Mouse (Mus musculus): ENCODE measurements around the gene Ubtd2. TPM values are rescaled to one million over a fixed set of nuclear protein-coding genes. Genes with fewer than 3 reads are reported as not detected.

Ubtd2 gene
- total RNA-seq, 2 experiments from 2014 or later: 56.9 to 57.4 TPM

- no peak for DNase-seq (ENCODE audit: low spot score in 2 of 2)
These were observed 855 bp upstream of the Ubtd2 start for GRCm38 (mm10) chr11:32454231-32454799.

GRCm38 (mm10) chr11:32455507-32456141, 454 bp downstream of the Ubtd2 start:
- intact Hi-C loops (cut with DNase I): loop anchor here (5.0 kb wide), 2 partner anchors 47 to 62 kb away; no protein-coding TSS in a partner anchor
- DNase-seq (ENCODE audit: low spot score in 2 of 2): peak; percentile 29 to 30

More at GRCm38 (mm10) chr11:32454231-32454799, 855 bp upstream of the Ubtd2 start:
- intact Hi-C loops (cut with DNase I): loop anchor here (5.0 kb wide), 2 partner anchors 78 to 107 kb away; partner anchors contain the start of genes Efcab9, Sh3pxd2b and Stk10

DNA sequence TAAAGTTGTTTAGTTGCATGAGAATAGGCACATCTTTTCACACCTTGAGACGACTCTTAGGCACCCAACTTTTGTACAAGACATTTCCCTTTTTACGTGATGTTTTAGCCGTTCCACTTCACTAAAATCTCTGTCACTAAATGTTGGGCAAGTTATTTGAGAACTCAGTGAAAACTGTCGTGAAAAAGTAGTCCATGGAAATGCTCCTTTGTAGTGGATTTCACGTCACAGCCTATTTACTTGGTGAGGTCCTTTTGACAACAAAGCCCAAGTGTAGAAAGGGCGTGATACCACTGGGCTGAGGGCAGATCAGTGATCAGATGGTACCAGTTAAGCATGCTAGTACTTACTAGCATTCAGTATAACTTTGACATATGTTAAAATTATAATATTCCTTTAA, 1.2 kb downstream of the Ubtd2 start:
- DNase-seq (ENCODE audit: low spot score in 2 of 2): no peak
- intact Hi-C loops (cut with DNase I): loop anchor here (5.0 kb wide), 2 partner anchors 46 to 61 kb away; no protein-coding TSS in a partner anchor

- no peak for DNase-seq (ENCODE audit: low spot score in 2 of 2)
- intact Hi-C loops (cut with DNase I): no loop called here
These were observed 9.1 kb downstream of the Ubtd2 start for GRCm38 (mm10) chr11:32464282-32464681.

DNA sequence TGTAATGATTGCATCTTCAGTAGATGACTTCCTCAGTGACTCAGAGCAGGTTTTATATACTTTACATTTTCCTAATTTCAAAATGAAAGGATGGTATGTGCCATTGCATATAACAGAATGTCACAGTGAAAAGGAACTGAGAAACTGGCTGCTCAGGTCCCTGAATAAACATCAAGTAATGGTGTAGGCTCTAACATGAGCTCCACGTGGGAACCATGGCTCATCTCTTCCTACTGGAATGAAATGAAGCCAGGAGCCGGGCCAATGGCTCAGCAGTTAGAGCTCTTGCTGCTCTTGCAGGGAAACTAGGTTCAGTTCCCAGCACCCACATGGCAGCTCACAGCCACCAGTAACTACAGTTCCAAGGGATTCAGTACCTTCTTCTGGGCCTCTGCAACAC, 16.8 kb downstream of the Ubtd2 start:
- DNase-seq (ENCODE audit: low spot score in 2 of 2): no peak
- intact Hi-C loops (cut with DNase I): no loop called here

DNA sequence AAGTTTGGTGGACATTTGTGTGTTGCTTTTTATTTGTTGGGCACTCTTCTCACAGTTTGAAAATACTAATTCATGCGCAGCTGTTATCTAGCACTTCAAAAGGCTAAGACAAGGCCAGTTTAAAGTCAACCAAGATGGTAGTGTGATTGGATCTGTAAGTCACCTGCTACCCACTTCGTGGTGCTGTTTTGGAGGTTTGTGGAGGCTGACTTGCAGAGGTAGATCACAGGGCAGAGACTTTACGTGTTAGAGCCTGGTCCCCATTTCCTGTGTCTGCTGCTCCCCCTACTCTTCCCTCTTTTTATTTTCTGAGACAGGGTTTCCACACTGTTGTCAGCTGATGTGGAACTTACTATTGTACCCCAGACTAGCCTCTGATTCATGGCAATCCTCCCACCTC, 19.6 kb downstream of the Ubtd2 start:
- DNase-seq (ENCODE audit: low spot score in 2 of 2): no peak
- intact Hi-C loops (cut with DNase I): no loop called here

- intact Hi-C loops (cut with DNase I): no loop called here
- DNase-seq (ENCODE audit: low spot score in 2 of 2): no peak
These were observed 20.5 kb downstream of the Ubtd2 start for GRCm38 (mm10) chr11:32475487-32476236.

- intact Hi-C loops (cut with DNase I): no loop called here
- no peak for DNase-seq (ENCODE audit: low spot score in 2 of 2)
These were observed 26.4 kb downstream of the Ubtd2 start for GRCm38 (mm10) chr11:32481525-32481924.

DNA sequence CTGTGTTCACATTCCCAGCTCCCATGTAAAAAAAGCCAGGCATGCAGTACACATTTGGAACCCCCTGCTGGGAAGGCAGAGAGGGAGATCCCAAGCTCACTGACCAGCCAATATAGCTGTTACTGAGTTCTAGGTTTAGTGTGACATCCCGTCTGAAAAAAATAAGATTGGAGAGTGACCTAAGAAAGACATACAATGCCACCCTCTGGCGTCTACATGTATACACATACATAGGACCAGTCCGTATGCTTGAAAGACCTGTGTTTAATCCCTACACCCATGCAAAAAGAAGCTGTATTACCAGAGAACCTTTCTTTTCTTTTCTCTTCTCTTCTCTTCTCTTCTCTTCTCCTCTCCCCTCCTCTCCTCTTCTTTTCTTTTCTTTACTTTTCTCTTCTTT, 30.1 kb downstream of the Ubtd2 start:
- intact Hi-C loops (cut with DNase I): no loop called here
- no peak for DNase-seq (ENCODE audit: low spot score in 2 of 2)

DNA sequence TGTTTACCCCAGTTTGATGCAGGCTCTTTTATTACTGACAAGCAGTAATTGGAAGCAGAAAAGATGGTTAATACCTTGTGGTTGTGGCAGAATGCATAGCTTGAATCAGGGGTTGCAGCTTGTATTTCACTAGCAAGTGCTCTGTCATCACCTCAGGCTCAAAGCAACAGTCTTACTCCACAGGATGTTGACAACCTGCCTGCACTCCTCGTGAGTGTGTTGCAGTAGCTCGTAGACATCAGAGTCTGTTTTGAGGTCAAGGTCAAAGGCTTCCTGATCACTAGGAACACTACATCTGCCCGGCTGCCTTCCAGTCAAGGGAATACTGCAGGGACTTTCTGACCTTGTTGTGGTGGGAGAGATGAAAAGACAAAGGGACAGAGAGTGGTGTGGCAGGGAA, 31.5 kb downstream of the Ubtd2 start:
- DNase-seq (ENCODE audit: low spot score in 2 of 2): no peak
- intact Hi-C loops (cut with DNase I): no loop called here

DNA sequence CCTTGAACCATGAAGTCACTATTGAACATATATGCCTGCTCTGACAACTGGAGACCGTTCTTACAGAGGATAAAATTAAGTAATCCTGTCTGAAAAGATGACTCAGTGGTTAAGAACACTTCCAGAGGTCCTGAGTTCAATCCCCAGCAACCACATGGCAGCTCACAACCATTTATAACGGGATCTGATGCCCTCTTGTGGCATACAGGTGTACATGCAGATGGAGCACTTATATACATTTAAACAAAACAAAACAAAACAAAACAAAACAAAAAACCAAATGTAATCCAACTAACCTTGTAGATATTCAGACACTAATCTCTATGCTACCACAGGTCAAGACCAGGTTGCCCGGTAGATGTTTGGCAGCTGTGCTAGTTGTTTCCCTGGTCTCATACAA, 32.3 kb downstream of the Ubtd2 start:
- DNase-seq (ENCODE audit: low spot score in 2 of 2): no peak

DNA sequence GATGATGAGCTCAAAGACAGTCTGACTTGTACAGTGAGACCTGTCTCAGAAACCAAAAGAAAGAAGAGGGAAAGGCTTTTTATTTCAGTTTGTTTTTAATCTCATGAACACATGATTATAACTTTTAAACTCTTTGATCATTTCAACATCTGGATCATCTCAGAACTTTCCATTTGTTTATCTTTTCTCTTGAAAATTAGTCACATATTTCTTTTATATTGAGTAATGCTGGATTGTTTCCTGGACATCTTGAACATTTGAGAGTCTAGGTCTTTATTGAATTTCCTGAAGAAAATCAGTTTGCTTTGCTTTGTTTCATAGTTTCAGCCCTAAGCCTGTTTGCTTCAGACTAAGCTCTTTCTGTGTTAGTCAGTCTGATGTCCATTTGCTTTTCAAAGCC, 33.2 kb downstream of the Ubtd2 start:
- intact Hi-C loops (cut with DNase I): no loop called here
- DNase-seq (ENCODE audit: low spot score in 2 of 2): no peak

More for the DNA sequence above, 32.3 kb downstream of the Ubtd2 start:
- intact Hi-C loops (cut with DNase I): no loop called here

DNA sequence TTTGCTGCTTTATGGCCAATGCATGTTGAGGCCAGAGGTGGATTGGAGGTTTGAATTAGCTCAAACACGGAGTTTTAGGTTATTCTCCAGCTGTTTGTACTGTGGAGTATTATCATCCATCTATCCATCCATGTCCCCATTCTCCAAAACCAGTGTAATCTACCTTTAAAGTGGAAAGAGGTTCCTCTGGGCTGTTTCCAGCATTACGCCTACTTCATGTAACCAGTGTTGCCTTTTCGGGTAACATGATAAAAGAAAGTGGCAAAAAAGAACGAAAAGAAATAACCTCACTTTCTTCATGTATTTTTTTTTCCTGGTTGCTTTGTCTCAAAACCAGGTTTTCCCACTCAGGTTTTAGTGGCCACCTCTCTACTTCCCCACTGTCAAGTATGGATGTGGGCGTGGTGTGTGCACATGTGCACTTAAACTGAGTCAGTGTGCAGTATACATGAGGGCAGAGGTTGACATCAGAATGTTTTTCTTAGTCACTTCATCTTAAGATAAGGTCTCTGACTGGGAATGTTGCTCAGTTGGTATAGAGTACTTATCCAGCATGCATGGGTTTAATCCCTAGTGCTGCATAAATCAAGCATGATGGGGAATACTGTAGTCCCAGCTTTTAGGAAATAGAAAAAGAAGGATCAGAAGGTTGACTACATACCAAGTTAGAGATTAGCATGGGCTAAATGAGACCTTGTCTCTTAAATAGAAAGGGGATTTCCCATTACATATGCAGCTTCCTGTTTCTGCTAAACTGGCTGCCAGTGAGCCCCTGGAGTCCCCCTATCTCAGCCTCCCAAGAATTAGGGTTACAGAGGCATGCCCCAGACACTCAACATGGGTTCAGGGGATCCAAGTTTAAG, 33.9 kb downstream of the Ubtd2 start:
- intact Hi-C loops (cut with DNase I): no loop called here
- DNase-seq (ENCODE audit: low spot score in 2 of 2): no peak

- intact Hi-C loops (cut with DNase I): no loop called here
- DNase-seq (ENCODE audit: low spot score in 2 of 2): no peak
These were observed 35.9 kb downstream of the Ubtd2 start for GRCm38 (mm10) chr11:32491079-32491478.

- no peak for DNase-seq (ENCODE audit: low spot score in 2 of 2)
- intact Hi-C loops (cut with DNase I): no loop called here
These were observed 38.1 kb downstream of the Ubtd2 start for GRCm38 (mm10) chr11:32493312-32493711.

DNA sequence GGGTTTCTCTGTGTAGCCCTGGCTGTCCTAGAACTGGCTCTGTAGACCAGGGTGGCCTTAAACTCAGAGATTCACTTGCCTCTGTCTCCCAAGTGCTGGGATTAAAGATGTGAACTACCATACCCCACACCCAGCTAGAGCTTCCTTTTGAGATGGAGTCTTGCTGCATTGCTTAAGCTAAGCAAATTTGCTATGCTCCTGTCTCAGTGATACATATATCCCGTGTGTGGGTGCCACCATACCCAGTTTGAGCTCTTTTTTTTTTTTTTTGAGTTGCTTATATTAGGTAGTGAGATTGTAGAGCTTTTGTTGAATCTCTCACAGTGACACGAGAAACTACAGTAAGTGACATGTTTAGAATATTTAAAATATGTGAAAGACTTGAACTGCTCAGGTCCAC, 40.1 kb downstream of the Ubtd2 start:
- intact Hi-C loops (cut with DNase I): no loop called here
- DNase-seq (ENCODE audit: low spot score in 2 of 2): no peak

DNA sequence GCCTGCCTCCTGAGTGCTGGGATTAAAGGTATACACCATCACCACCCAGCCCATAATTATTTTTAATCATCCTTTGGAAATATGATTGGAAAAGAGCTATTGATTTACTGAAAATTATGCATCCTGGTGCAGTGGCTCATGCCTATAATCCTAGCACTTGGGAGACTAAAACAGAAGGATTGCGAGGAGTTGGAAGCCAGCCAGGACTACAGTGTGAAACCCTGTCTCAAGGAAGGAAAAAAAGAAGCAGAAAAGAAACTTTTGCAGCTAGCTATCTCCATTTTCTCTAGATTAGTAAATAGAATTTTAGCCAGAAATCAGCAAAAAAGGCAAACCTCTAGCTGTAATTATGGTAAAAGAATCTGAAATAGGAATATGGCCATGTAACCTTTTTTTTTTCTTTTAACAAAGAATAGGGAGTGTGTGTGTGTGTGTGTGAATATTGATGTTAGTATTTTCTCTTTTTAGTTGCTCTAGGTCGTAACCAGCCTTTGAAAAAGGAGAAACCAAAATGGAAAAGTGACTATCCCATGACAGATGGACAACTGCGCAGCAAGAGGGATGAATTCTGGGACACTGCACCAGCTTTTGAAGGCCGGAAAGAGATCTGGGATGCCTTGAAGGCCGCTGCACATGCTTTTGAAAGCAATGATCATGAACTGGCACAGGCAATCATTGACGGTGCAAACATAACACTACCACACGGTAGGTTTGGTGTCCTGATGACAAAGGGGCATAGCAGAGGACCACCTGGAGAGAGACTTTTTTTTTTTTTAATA, 43.8 kb downstream of the Ubtd2 start:
- intact Hi-C loops (cut with DNase I): no loop called here

GRCm38 (mm10) chr11:32499931-32500330, 44.8 kb downstream of the Ubtd2 start:
- DNase-seq (ENCODE audit: low spot score in 2 of 2): no peak
- intact Hi-C loops (cut with DNase I): loop anchor here (5.0 kb wide), 1 partner anchor 43 kb away; the partner anchor contains the start of gene Ubtd2

More for the DNA sequence above, 43.8 kb downstream of the Ubtd2 start:
- DNase-seq (ENCODE audit: low spot score in 2 of 2): peak; percentile 54 to 60

DNA sequence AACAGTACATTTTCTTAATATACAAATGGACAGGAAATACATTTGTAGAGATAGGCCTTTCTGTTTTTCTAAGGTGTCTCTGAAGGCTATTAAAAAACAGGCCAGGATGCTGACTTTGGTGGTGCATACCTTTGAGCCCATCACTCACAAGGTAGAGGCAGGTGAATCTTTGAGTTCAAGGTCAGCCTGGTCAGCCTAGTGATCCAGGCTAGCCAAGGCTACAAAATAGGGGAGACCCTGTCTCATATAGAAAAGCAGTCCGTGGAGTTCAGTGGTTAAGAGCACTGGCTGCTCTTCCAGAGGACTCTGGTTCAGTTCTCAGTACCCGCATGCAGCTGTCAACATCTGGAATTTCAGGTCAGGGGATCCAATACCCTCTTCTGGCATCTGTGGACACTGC, 48.5 kb downstream of the Ubtd2 start:
- intact Hi-C loops (cut with DNase I): loop anchor here (5.0 kb wide), 1 partner anchor 46 kb away; the partner anchor contains the start of gene Ubtd2
- DNase-seq (ENCODE audit: low spot score in 2 of 2): no peak

Measured in left cerebral cortex, postnatal 36 days (tissue).